Mouse (Mus musculus): Measurements from ENCODE around the gene Olfr9.

- no peak for TF ChIP-seq POLR2A (IDR thresholded peaks at IDR 0.05; ENCODE audit: low read depth, low read length)
- TF ChIP-seq RCOR1 (conservative IDR thresholded peaks at IDR 0.05; ENCODE audit: low read depth, low read length): no peak
- TF ChIP-seq CTCF (conservative IDR thresholded peaks at IDR 0.05 in 1 of 2, IDR thresholded peaks at IDR 0.05 in 1 of 2; ENCODE audit: low read depth in 2 of 2, low read length in 2 of 2): no peak
- no peak for TF ChIP-seq MXI1 (IDR thresholded peaks at IDR 0.05; ENCODE audit: low read depth, low read length)
- TF ChIP-seq ELF1 (IDR thresholded peaks at IDR 0.05; ENCODE audit: low read depth, low read length): no peak
- no peak for TF ChIP-seq ZC3H11A (IDR thresholded peaks at IDR 0.05; ENCODE audit: low read depth, low read length)
- TF ChIP-seq MAFK (IDR thresholded peaks at IDR 0.05; ENCODE audit: insufficient replicate concordance, low read length): no peak
- no peak for TF ChIP-seq JUN (IDR thresholded peaks at IDR 0.05; ENCODE audit: insufficient read depth, low read depth, low read length)
- no peak for TF ChIP-seq SIN3A (IDR thresholded peaks at IDR 0.05; ENCODE audit: low read length)
- TF ChIP-seq MAX (IDR thresholded peaks at IDR 0.05; ENCODE audit: low read length): no peak
Measured at GRCm38 (mm10) chr10:128990994-128991393, 1.8 kb downstream of the Olfr9 start.

Data from CH12.LX (cell line).